Mouse (Mus musculus) right cerebral cortex, postnatal 10 days (tissue): ENCODE measurements around the gene Hoxb7.

Experiments used
- DNase-seq, 2 experiments: peaks; one replicate each; pipeline ENCODE4 v3.0.0; 2021; ENCODE audit warnings: low spot score in 2 of 2

The Hoxb7 gene

DNA sequence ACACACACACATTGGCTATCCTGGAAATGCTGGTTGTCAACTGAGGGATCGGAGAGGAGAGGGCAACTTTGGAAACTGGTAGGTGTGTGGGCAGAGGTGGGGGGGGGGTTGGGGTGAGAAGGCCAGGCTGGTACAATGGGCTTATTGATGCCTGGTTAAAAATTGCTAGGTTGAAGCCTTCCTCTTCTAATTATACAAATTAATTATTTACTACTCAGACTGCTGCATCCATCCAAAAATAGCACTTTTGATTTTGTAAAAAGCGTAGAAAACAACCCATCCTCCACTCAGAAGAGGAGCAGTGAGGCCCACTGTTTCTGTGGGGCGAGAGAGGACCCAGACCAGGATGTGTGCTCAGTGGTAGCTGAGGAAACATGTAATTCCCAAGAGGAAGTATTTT lies 48.6 kb downstream of the Hoxb7 start:
- no peak for DNase-seq

DNA sequence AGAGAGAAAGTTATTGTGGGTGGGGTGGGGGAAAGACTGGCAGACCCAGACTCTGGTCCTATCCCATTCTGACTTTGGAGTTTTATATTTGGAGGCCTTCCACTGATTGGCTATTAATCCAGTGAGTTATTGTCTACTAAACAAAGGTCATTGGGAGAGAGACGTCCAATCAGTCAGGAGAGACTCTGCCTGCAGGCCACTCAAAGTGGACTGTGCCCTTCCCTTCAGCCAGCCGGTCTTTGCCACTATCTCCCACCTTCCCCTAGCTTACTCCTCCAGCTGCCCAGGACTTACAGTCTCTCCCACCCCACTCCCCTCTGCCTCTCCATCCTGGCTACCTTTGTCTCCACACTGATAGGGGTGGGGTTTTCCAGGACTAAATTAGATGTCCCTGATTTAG lies 50.2 kb downstream of the Hoxb7 start:
- DNase-seq: no peak

- no peak for DNase-seq
Observed at GRCm38 (mm10) chr11:96337026-96337425, 50.6 kb downstream of the Hoxb7 start.

DNA sequence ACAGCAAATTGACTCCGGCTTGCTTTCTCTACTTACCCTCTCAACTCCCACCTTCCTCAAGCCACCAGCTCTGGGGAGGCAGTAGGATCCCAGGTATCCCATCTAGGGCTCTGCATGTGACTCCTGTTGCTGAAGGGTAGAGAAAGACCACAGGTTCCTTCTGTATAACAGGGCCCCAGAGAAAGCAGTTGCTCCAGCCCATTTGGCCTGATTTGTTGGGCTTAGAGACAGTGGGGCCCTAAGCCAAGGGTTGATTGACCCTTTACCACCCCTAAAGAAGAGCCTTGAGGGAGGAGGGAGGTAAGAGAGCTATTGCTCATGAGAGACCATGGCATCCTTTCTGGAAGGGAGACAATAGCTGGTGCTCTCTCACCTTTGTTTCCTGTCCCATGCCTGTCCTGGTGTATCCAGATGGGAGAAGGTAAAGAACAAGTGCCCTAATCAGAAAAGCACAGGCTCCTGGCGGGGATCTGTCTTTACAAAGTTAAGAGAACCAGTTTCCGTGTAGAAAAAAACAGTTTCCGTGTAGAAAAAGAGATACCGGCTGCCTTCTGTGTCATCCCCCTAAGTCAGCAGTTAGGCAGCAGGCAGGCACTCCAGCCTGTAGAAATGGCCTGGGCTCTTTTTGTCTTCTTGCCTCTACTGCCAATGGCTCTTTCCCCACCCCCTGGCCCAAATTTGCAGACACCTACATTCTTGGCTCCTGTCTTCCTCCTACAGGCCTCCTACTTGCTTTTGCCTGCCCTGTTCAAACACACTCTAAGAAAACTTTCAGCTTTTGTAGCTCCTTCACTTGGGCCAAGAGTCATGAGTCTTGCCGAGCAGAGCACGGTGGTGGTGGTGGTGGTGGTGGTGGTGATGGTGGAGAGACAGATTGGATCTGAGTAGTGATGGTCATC lies 52.8 kb downstream of the Hoxb7 start:
- no peak for DNase-seq
